Mouse (Mus musculus) erythroblast, adult 5-6 weeks (primary cell): ENCODE measurements around the gene Dennd6a. TPM values are rescaled to one million over a fixed set of nuclear protein-coding genes. Genes with fewer than 3 reads are reported as not detected.
A peak's percentile ranks its signal among the peaks of the same experiment; 100 is the strongest.
"Not testable (repeated sequence)": the region's sequence is repeated elsewhere in the genome, so short reads cannot be mapped to it uniquely, and the experiment has no call there.

Experiments used
- ATAC-seq: replicated peaks from 2 replicates; pipeline ENCODE4 v1.8.0; 2016; ENCODE audit warnings: moderate number of reproducible peaks, mild to moderate bottlenecking, moderate TSS enrichment, inconsistent platforms; ENCODE audit not compliant: poor library complexity, low FRiP score, severe bottlenecking
- total RNA-seq, 2 experiments: library from RNA; stranded (forward) in 1 of 2; stranded (reverse) in 1 of 2; fragments of 150-400 nt in 1 of 2; fragments of 200-764, 138-1000 nt in 1 of 2; gene quantifications; 2 replicates each; pipeline versions ENCODE4 v1.2.3 to v1.2.4; 2015 to 2017; ENCODE audit warnings: low replicate concordance in 2 of 2

Gene Dennd6a
- total RNA-seq, 2 experiments from 2014 or later: 7.3 to 11.6 TPM

GRCm38 (mm10) chr14:26637851-26638707 is 64.4 kb downstream of the Dennd6a start, which contains the start of gene Arf4:
Arf4 (plus strand) TSS chr14:26638074.
- peak; percentile 96 for ATAC-seq

- ATAC-seq: peak; percentile 69
These were observed 65.0 kb downstream of the Dennd6a start for GRCm38 (mm10) chr14:26638708-26639084.

GRCm38 (mm10) chr14:26639251-26639650 is 65.6 kb downstream of the Dennd6a start:
- 0 out of 2 replicates have a peak, but pooled peaks have one; percentile 15 for ATAC-seq

GRCm38 (mm10) chr14:26639961-26640360 is 66.3 kb downstream of the Dennd6a start:
- ATAC-seq: no peak

GRCm38 (mm10) chr14:26643006-26643624 is 69.5 kb downstream of the Dennd6a start:
- ATAC-seq: no peak

GRCm38 (mm10) chr14:26645989-26646650 is 72.5 kb downstream of the Dennd6a start:
- no peak for ATAC-seq

GRCm38 (mm10) chr14:26647811-26648210 is 74.2 kb downstream of the Dennd6a start:
- ATAC-seq: no peak

GRCm38 (mm10) chr14:26651901-26652300 is 78.2 kb downstream of the Dennd6a start:
- peak; percentile 39; the same call in 1 of the 2 replicates for ATAC-seq

GRCm38 (mm10) chr14:26658178-26658577 is 84.5 kb downstream of the Dennd6a start:
- ATAC-seq: no peak

GRCm38 (mm10) chr14:26660233-26660632 is 86.6 kb downstream of the Dennd6a start:
- ATAC-seq: no peak

GRCm38 (mm10) chr14:26662016-26662415 is 88.4 kb downstream of the Dennd6a start:
- no peak for ATAC-seq

- ATAC-seq: no peak
These were observed 88.8 kb downstream of the Dennd6a start for GRCm38 (mm10) chr14:26662488-26662887.

GRCm38 (mm10) chr14:26663851-26664250 is 90.2 kb downstream of the Dennd6a start:
- ATAC-seq: no peak

GRCm38 (mm10) chr14:26667991-26668370 is 94.3 kb downstream of the Dennd6a start:
- ATAC-seq: 0 out of 2 replicates have a peak, but pooled peaks have one; percentile 3

GRCm38 (mm10) chr14:26668371-26669291 is 95.0 kb downstream of the Dennd6a start:
- ATAC-seq: peak; percentile 68

- peak; percentile 83 for ATAC-seq
These were observed 95.8 kb downstream of the Dennd6a start, which contains the start of gene Pde12 for GRCm38 (mm10) chr14:26669292-26670073. Pde12 (minus strand) TSS chr14:26669883.

- ATAC-seq: no peak
These were observed 97.3 kb downstream of the Dennd6a start for GRCm38 (mm10) chr14:26670964-26671363.

GRCm38 (mm10) chr14:26671870-26672615 is 98.4 kb downstream of the Dennd6a start:
- not testable (repeated sequence) for ATAC-seq
